In the genomic region with DNA sequence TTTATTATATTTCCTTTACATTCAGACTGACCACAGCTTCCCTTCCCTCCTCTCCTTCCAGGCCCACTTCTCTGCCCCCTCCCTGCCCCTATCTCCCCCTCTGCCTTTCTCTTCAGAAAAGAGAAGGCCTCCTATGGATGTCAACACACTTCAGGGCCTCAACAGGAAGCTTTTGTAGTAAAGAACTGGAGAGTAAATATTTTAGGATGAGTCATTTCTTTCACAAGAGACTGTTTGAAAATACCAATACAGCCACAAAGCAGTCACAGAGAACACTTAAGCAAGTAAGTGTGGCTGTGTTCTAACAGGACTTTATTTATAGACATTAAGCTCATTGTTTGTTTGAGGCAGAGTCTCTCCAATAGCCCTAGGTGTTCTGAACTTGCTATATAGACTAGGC, we compare ENCODE assay signal across 1 mouse cellular context.
TF ChIP-seq lines count a peak whose summit lies in the region.

No protein-coding gene starts in this region.

TF ChIP-seq in C2C12, 6 proteins besides CTCF, POLR2A, EP300 and RAD21:
- TF ChIP-seq MYOG (IDR thresholded peaks at IDR 0.05; ENCODE audit: control insufficient read depth, extremely low read depth, insufficient read length) (no peak), FOSL1 (IDR thresholded peaks at IDR 0.05; ENCODE audit: insufficient read depth, low read length, poor library complexity, severe bottlenecking) (no peak), CEBPB (IDR thresholded peaks at IDR 0.05; ENCODE audit: low read depth) (peak; percentile 44)
